Mouse (Mus musculus) thymus, adult 2 months (tissue): ENCODE data around the gene Abhd16a. TPM values are rescaled to one million over a fixed set of nuclear protein-coding genes. Genes with fewer than 3 reads are reported as not detected.
A peak's percentile ranks its signal among the peaks of the same experiment; 100 is the strongest.
"Not testable (repeated sequence)": the region's sequence is repeated elsewhere in the genome, so short reads cannot be mapped to it uniquely, and the experiment has no call there.

Source experiments
- DNase-seq: peaks from one replicate; pipeline ENCODE4 v3.0.0; 2021
- H3K27ac ChIP-seq: fragments of 200-500 bp; 2 replicates; pipeline ENCODE4 v1.5.1; 2012; ENCODE audit warnings: low read length, control low read depth; ENCODE audit not compliant: control insufficient read depth, insufficient read depth
- H3K27me3 ChIP-seq: fragments of 200-500 bp; 2 replicates; pipeline ENCODE4 v1.6.1; 2012; ENCODE audit warnings: mild to moderate bottlenecking, low read length, moderate library complexity, mixed read lengths; ENCODE audit not compliant: control insufficient read depth, insufficient read depth
- H3K36me3 ChIP-seq: fragments of 200-500 bp; 2 replicates; pipeline ENCODE4 v1.6.1; 2012; ENCODE audit warnings: mild to moderate bottlenecking, low read length, moderate library complexity; ENCODE audit not compliant: control insufficient read depth, insufficient read depth
- H3K4me1 ChIP-seq: fragments of 200-500 bp; replicated peaks from 2 replicates; pipeline ENCODE4 v1.6.1; 2012; ENCODE audit warnings: low read length; ENCODE audit not compliant: control insufficient read depth, insufficient read depth
- H3K4me3 ChIP-seq: fragments of 200-500 bp; 2 replicates; pipeline ENCODE4 v1.5.1; 2012; ENCODE audit warnings: mild to moderate bottlenecking, low read length, control low read depth, moderate library complexity; ENCODE audit not compliant: control insufficient read depth, insufficient read depth
- CTCF ChIP-seq: fragments of 200-500 bp; IDR thresholded peaks from 2 replicates; pipeline ENCODE4 v1.5.1; 2012; ENCODE audit warnings: mild to moderate bottlenecking, control low read depth, low read length, moderate library complexity, borderline replicate concordance; ENCODE audit not compliant: control insufficient read depth, poor library complexity, insufficient read depth; ENCODE audit errors: extremely low read depth
- POLR2A ChIP-seq: fragments of 200-500 bp; IDR thresholded peaks from 2 replicates; pipeline ENCODE4 v1.6.1; 2012; ENCODE audit warnings: mild to moderate bottlenecking, low read length, control low read depth, moderate library complexity; ENCODE audit not compliant: control insufficient read depth, poor library complexity, insufficient read depth; ENCODE audit errors: extremely low read depth
- WGBS: fragments of 180-500 bp; shearing (Covaris S2); methylation state at CpG from one replicate; pipeline ENCODE4 v1.1.7; 2018; 5-methylcytosine and 5-hydroxymethylcytosine counted together
- polyA plus RNA-seq: library from polyadenylated mRNA; depleted of rRNA; stranded (reverse); fragments of >200 nt; gene quantifications from 2 replicates; pipeline ENCODE4 v1.2.3, GENCODE M21; 2012

Gene Abhd16a
- polyA plus RNA-seq, 1 experiment, result 191 TPM

GRCm38 (mm10) chr17:35120745-35121142 lies 31.7 kb downstream of the Abhd16a start:
- TF ChIP-seq POLR2A, result 0 out of 2 replicates have a peak, but pooled peaks have one; percentile 3
- no peak for TF ChIP-seq CTCF
- Histone ChIP-seq H3K27ac (no peak overlapping the region), H3K27me3 (no peaks in the 10 kb centered on the region), H3K4me1 (peaks cover 16% of the 10 kb centered on the region), H3K36me3 (peaks cover 30% of the 10 kb centered on the region), H3K4me3 (peak overlapping the region; percentile 86)
- no peak for DNase-seq
- under 1% methylated on average over 33 of the region's 33 CpGs for WGBS

DNA sequence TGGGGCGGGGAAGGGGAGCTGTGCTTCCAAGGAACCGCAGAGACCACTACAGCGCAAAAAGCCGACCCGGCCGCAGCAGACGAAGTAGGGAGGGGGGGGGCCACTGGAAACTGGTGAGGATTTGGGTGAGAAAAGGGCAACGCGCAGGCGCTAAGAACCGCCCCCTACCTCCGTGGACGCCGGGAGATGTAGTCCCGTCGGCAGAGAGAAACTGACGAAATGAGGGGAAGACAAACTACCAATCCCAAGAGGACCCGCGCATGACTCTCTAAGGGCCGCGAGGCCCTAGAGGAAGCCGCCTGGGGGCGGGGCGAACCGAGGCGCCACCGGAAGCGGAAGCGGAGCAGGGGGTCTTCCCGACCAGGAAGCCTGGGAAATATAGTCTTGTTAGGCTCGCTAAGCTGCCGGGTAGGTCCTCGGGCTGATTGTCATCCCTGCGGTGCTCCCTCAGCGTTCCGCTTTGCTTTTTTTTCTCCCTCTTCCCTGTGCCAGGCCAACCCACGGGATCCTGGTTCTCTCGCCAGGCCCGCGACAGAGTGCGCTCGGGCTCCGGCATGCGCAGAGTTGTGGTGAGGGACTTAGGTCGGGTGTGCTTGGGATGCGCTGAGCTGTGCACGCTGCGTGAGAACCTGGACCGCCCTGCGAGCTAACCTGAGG lies 32.2 kb downstream of the Abhd16a start, which contains the start of gene Gpank1:
Gpank1 (plus strand) TSS at position 313 of the 657 bp plus-strand sequence.
- WGBS, result under 1% methylated on average over 50 of the region's 50 CpGs
- peak; percentile 98 for DNase-seq
- TF ChIP-seq POLR2A (peak; percentile 48; the same call in 1 of the 2 replicates), CTCF (no peak)
- H3K27me3 ChIP-seq, result no peaks in the 10 kb centered on the region
- peak within 1 kb of the TSS; percentile 86 for H3K4me3 ChIP-seq
- peak within 1 kb of the TSS; percentile 31 for H3K27ac ChIP-seq
- H3K36me3 ChIP-seq, result peaks cover 24% of the 10 kb centered on the region
- H3K4me1 ChIP-seq, result peaks cover 13% of the 10 kb centered on the region

GRCm38 (mm10) chr17:35121871-35122303 lies 32.8 kb downstream of the Abhd16a start, which contains the start of gene Csnk2b:
TSS of gene Csnk2b (minus strand) at chr17:35122053.
- H3K36me3 ChIP-seq, result peaks cover 19% of the 10 kb centered on the region
- peak within 1 kb of the TSS; percentile 31 for H3K27ac ChIP-seq
- WGBS, result under 1% methylated on average over 19 of the region's 19 CpGs
- H3K4me3 ChIP-seq, result peak within 1 kb of the TSS; percentile 86
- DNase-seq, result peak; percentile 41
- peaks cover 17% of the 10 kb centered on the region for H3K4me1 ChIP-seq
- no peaks in the 10 kb centered on the region for H3K27me3 ChIP-seq
- TF ChIP-seq POLR2A, result no peak
- TF ChIP-seq CTCF, result no peak

GRCm38 (mm10) chr17:35123287-35123686 lies 34.2 kb downstream of the Abhd16a start:
- not testable (repeated sequence) for H3K27ac ChIP-seq, H3K27me3 ChIP-seq, DNase-seq, H3K4me3 ChIP-seq, H3K36me3 ChIP-seq
- peaks cover 27% of the 10 kb centered on the region for H3K4me1 ChIP-seq
- WGBS, result 96% methylated on average over 9 of the region's 9 CpGs

GRCm38 (mm10) chr17:35124261-35124896 lies 35.3 kb downstream of the Abhd16a start:
- 97% methylated on average over 12 of the region's 12 CpGs for WGBS
- H3K27me3 ChIP-seq, H3K27ac ChIP-seq, H3K36me3 ChIP-seq, H3K4me3 ChIP-seq, DNase-seq: not testable (repeated sequence)
- H3K4me1 ChIP-seq, result peaks cover 27% of the 10 kb centered on the region

- no peak for DNase-seq
- peaks cover 27% of the 10 kb centered on the region for H3K4me1 ChIP-seq
- no peaks in the 10 kb centered on the region for H3K27me3 ChIP-seq
- H3K4me3 ChIP-seq, result no peak overlapping the region
- 96% methylated on average over 1 of the region's 1 CpGs for WGBS
- H3K27ac ChIP-seq, result no peak overlapping the region
- no peak for TF ChIP-seq POLR2A
- TF ChIP-seq CTCF, result no peak
- H3K36me3 ChIP-seq, result no peaks in the 10 kb centered on the region
These were observed 36.0 kb downstream of the Abhd16a start for GRCm38 (mm10) chr17:35125081-35125480.

DNA sequence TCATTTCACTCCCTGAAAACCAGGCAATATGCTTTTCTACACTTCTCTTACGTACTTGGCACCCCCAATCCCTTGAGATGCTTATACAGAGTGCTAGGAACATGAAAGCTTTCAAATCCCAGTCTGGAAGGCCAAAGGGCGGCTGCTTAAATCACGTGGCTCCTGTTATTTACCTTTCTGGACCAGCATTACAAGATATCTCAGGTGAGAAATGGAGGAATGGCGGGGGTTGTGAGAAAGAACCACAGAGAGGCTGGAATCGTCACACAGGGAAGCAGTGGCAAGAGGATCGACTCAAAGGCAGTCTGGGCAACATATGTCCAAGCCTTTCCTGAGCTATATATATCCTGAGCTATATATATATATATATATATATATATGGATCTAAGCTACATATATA lies 36.5 kb downstream of the Abhd16a start:
- DNase-seq, result no peak
- WGBS, result 60% methylated on average over 6 of the region's 6 CpGs
- TF ChIP-seq POLR2A (no peak), CTCF (no peak)
- peaks cover 22% of the 10 kb centered on the region for H3K4me1 ChIP-seq
- H3K4me3 ChIP-seq, result no peak overlapping the region; the same call in 1 of the 2 replicates
- H3K27ac ChIP-seq, result no peak overlapping the region
- no peaks in the 10 kb centered on the region for H3K36me3 ChIP-seq
- H3K27me3 ChIP-seq, result no peaks in the 10 kb centered on the region
